Mouse (Mus musculus) heart, adult 2 months (tissue): Measurements from ENCODE around the gene Cyb561a3.

Experiments
- CTCF ChIP-seq: fragments of 200-600 bp; IDR thresholded peaks from 2 replicates; pipeline ENCODE4 v1.8.1; 2022; ENCODE audit warnings: antibody characterized with exemption, mild to moderate bottlenecking, moderate library complexity
- POLR2A ChIP-seq: fragments of 200-500 bp; IDR thresholded peaks from 2 replicates; pipeline ENCODE4 v1.6.1; 2011; ENCODE audit warnings: mild to moderate bottlenecking, low read depth, low read length, control low read depth; ENCODE audit not compliant: insufficient read depth

DNA sequence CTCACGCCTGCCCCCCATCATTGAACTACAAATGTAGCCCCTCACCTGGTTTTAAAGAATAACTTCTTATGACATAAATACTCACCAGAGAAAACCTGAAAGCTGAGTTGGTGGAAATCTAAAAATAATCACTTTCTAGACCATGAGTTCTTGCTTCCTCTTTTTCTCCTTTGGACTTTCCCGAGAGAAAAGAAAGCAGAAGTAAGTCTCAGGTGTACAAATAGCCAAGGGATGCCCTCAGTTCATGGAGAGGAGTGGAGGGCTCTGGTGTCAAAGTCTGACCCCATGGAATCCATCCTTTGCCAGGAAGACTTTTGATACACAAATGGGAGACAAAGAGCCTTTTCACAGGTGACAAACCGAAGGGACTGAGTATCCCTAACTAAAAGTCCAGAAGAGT is 3.8 kb downstream of the Cyb561a3 start:
- no peak for TF ChIP-seq CTCF
- no peak for TF ChIP-seq POLR2A
